Comparison of ENCODE assay signal across 23 mouse cellular contexts in genomic region chr6:50286881-50287280, GRCm38 (mm10).
"Had no signal": no experiment of that assay in that cellular context is flagged by ENCODE, and none has a peak within 500 bp of the region (broad histone marks: within the 10 kb centered on the region; RNA-seq: fewer than 3 reads in every experiment).

No protein-coding gene starts in this region.

- H3K4me3 ChIP-seq: gastrocnemius, adult 2 months; heart, embryonic 13.5 days; heart, embryonic 15.5 days; hindbrain, embryonic 13.5 days; hindbrain, embryonic 15.5 days; limb, embryonic 13.5 days; limb, embryonic 15.5 days; liver, embryonic 12.5 days had no signal

- H3K4me1 ChIP-seq: heart, embryonic 13.5 days; heart, embryonic 15.5 days; hindbrain, embryonic 13.5 days; hindbrain, embryonic 15.5 days; limb, embryonic 15.5 days had no signal

- H3K9ac ChIP-seq: heart, embryonic 13.5 days; heart, embryonic 15.5 days; hindbrain, embryonic 13.5 days; hindbrain, embryonic 15.5 days; limb, embryonic 13.5 days; limb, embryonic 15.5 days; liver, embryonic 12.5 days; liver, embryonic 14.5 days had no signal

- H3K9me3 ChIP-seq: heart, embryonic 13.5 days; heart, embryonic 15.5 days; hindbrain, embryonic 13.5 days; hindbrain, embryonic 15.5 days; limb, embryonic 13.5 days; limb, embryonic 15.5 days; liver, embryonic 12.5 days had no signal

- H3K36me3 ChIP-seq: heart, embryonic 13.5 days; heart, embryonic 15.5 days; hindbrain, embryonic 13.5 days; hindbrain, embryonic 15.5 days; limb, embryonic 13.5 days; limb, embryonic 15.5 days; liver, embryonic 12.5 days had no signal

- H3K27me3 ChIP-seq: heart, embryonic 13.5 days; heart, embryonic 15.5 days; hindbrain, embryonic 13.5 days; hindbrain, embryonic 15.5 days; limb, embryonic 13.5 days; limb, embryonic 15.5 days; liver, embryonic 12.5 days had no signal

- ATAC-seq: intestine, embryonic 16.5 days; liver, embryonic 12.5 days had no signal

- DNase-seq: gastrocnemius, adult 2 months; gastrocnemius, postnatal 10 days; gastrocnemius, postnatal 25 days; heart, adult 18-20 months; heart, postnatal 14 days; heart, postnatal 36 days; kidney, adult 11 months; kidney, adult 2 months; kidney, adult 9 months; kidney, postnatal 14 days; kidney, postnatal 36 days; layer of hippocampus, adult 9-11 months; layer of hippocampus, postnatal 36 days had no signal

- H3K4me2 ChIP-seq: heart, embryonic 11.5 days; heart, embryonic 13.5 days; heart, embryonic 15.5 days; hindbrain, embryonic 13.5 days; hindbrain, embryonic 15.5 days; limb, embryonic 13.5 days; limb, embryonic 15.5 days; liver, embryonic 12.5 days had no signal

- H3K27ac ChIP-seq: gastrocnemius, adult 2 months; heart, embryonic 13.5 days; heart, embryonic 15.5 days; hindbrain, embryonic 13.5 days; hindbrain, embryonic 15.5 days; limb, embryonic 13.5 days; limb, embryonic 15.5 days; liver, embryonic 12.5 days; liver, embryonic 14.5 days had no signal
